Mouse (Mus musculus): ENCODE data around the gene Gm8994. TPM values are rescaled to one million over a fixed set of nuclear protein-coding genes. Genes with fewer than 3 reads are reported as not detected.
"Not testable (repeated sequence)": the region's sequence is repeated elsewhere in the genome, so short reads cannot be mapped to it uniquely, and the experiment has no call there.

Gm8994 gene
- polyA plus RNA-seq, 1 experiment from 2014 or later = not detected

GRCm38 (mm10) chr6:136296251-136296650 lies 31.1 kb upstream of the Gm8994 start:
- Histone ChIP-seq H3K9me3 (replicated peaks; ENCODE audit: control insufficient read depth, low read length) (peaks cover 2% of the 10 kb centered on the region; the same call in 1 of the 2 replicates), H3K27ac (ENCODE audit: low read length) (no peak overlapping the region), H3K4me2 (ENCODE audit: low read depth, low read length) (no peak overlapping the region), H3K36me3 (ENCODE audit: control insufficient read depth, insufficient read depth) (no peaks in the 10 kb centered on the region), H3K4me3 (ENCODE audit: low read length) (no peak overlapping the region), H3K9ac (ENCODE audit: low read length) (no peak overlapping the region), H3K4me1 (ENCODE audit: control insufficient read depth, insufficient read depth, low read length) (no peaks in the 10 kb centered on the region), H3K27me3 (ENCODE audit: control insufficient read depth, insufficient read depth, low read length) (no peaks in the 10 kb centered on the region)
- no peak for ATAC-seq (replicated peaks; ENCODE audit: extremely low read depth, insufficient read depth, low FRiP score)
- WGBS = 83% methylated on average over 2 of the region's 2 CpGs

- no peak for ATAC-seq (replicated peaks; ENCODE audit: extremely low read depth, insufficient read depth, low FRiP score)
- Histone ChIP-seq H3K4me1 (ENCODE audit: control insufficient read depth, insufficient read depth, low read length) (no peaks in the 10 kb centered on the region), H3K27ac (ENCODE audit: low read length) (no peak overlapping the region), H3K4me2 (ENCODE audit: low read depth, low read length) (no peak overlapping the region), H3K9me3 (replicated peaks; ENCODE audit: control insufficient read depth, low read length) (no peaks in the 10 kb centered on the region), H3K9ac (ENCODE audit: low read length) (no peak overlapping the region), H3K4me3 (ENCODE audit: low read length) (no peak overlapping the region), H3K27me3 (ENCODE audit: control insufficient read depth, insufficient read depth, low read length) (no peaks in the 10 kb centered on the region), H3K36me3 (ENCODE audit: control insufficient read depth, insufficient read depth) (no peaks in the 10 kb centered on the region)
Measured at GRCm38 (mm10) chr6:136303514-136303913, 23.8 kb upstream of the Gm8994 start.

DNA sequence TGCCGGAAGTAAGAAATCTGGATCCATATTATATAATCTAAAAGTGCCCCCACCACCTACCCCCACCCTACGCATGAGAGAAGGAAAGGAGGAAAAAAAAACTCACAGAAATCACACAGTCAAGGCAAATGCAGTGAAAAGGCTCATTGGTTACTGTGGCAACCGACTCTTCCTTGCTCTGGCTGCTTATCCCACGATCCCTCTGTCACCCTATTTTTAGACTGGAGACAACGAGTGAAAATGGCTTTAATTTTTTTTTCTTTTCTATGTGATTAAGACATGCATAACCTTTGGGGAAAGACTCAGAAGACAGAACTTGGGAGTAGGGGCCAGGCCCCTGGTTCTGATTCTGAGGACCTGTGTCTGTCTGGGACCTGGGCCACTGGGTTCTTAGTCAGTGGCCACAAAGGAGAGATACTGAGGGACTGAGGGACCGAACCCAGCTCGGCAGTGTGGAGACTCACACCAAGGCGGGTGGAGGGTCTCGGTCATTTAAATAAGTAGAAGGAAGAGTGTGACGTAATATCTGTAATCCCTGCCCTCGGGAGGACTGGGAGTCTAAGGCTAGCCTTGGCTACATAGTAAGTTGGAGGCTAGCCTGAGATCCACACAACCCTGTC lies 22.9 kb upstream of the Gm8994 start:
- Histone ChIP-seq H3K9me3 (replicated peaks; ENCODE audit: control insufficient read depth, low read length) (no peaks in the 10 kb centered on the region), H3K9ac (ENCODE audit: low read length) (no peak overlapping the region), H3K4me1 (ENCODE audit: control insufficient read depth, insufficient read depth, low read length) (no peaks in the 10 kb centered on the region), H3K27ac (ENCODE audit: low read length) (no peak overlapping the region), H3K36me3 (ENCODE audit: control insufficient read depth, insufficient read depth) (no peaks in the 10 kb centered on the region), H3K4me2 (ENCODE audit: low read depth, low read length) (no peak overlapping the region), H3K4me3 (ENCODE audit: low read length) (no peak overlapping the region), H3K27me3 (ENCODE audit: control insufficient read depth, insufficient read depth, low read length) (no peaks in the 10 kb centered on the region)
- no peak for ATAC-seq (replicated peaks; ENCODE audit: extremely low read depth, insufficient read depth, low FRiP score)
- 68% methylated on average over 11 of the region's 11 CpGs for WGBS

GRCm38 (mm10) chr6:136309487-136309886 lies 17.9 kb upstream of the Gm8994 start:
- Histone ChIP-seq H3K36me3 (ENCODE audit: control insufficient read depth, insufficient read depth) (no peaks in the 10 kb centered on the region), H3K9me3 (replicated peaks; ENCODE audit: control insufficient read depth, low read length) (no peaks in the 10 kb centered on the region), H3K4me1 (ENCODE audit: control insufficient read depth, insufficient read depth, low read length) (no peaks in the 10 kb centered on the region), H3K9ac (ENCODE audit: low read length) (no peak overlapping the region), H3K27me3 (ENCODE audit: control insufficient read depth, insufficient read depth, low read length) (no peaks in the 10 kb centered on the region), H3K4me3 (ENCODE audit: low read length) (no peak overlapping the region), H3K27ac (ENCODE audit: low read length) (no peak overlapping the region), H3K4me2 (ENCODE audit: low read depth, low read length) (no peak overlapping the region)
- ATAC-seq (replicated peaks; ENCODE audit: extremely low read depth, insufficient read depth, low FRiP score) = no peak
- 82% methylated on average over 2 of the region's 2 CpGs for WGBS

DNA sequence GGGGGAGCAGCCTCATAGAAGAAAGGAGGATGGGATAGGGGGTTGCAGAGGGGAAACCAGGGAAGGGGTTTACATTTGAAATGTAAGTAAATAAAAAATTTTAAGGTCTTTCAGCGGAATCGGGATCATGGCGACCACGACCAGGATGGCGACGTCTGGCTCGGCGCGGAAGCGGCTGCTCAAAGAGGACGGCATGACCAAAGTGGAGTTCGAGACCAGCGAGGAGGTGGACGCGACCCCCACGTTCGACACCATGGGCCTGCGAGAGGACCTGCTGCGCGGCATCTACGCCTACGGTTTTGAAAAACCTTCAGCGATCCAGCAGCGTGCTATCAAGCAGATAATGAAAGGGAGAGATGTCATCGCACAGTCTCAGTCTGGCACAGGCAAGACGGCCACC lies 1.1 kb downstream of the Gm8994 start:
- WGBS = 94% methylated on average over 26 of the region's 26 CpGs
- H3K9ac ChIP-seq (ENCODE audit: low read length); H3K4me3 ChIP-seq (ENCODE audit: low read length); H3K27me3 ChIP-seq (ENCODE audit: control insufficient read depth, insufficient read depth, low read length); H3K27ac ChIP-seq (ENCODE audit: low read length); H3K4me1 ChIP-seq (ENCODE audit: control insufficient read depth, insufficient read depth, low read length); H3K9me3 ChIP-seq (replicated peaks; ENCODE audit: control insufficient read depth, low read length); H3K4me2 ChIP-seq (ENCODE audit: low read depth, low read length); ATAC-seq (replicated peaks; ENCODE audit: extremely low read depth, insufficient read depth, low FRiP score); H3K36me3 ChIP-seq (ENCODE audit: control insufficient read depth, insufficient read depth): not testable (repeated sequence)

DNA sequence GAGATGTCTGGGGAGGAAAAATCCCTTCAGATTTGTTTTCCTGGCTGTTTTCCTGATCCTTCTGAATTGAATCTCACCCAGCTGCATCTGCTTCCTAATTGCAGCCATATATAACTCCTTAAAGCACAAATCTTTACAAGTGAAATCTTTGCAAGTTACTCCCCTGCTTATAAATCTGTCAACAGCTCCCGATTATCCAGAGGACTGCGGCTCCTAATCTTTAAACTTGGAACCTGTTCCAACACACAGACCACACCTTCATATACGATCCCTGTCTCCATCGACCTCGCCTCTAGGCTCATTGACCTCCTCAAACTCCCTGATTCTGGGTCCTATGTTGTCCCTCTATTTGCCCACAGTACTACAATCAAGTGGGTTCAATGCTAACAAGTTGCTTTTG lies 13.3 kb downstream of the Gm8994 start:
- whole genome bisulfite sequencing = 70% methylated on average over 5 of the region's 5 CpGs
- Histone ChIP-seq H3K4me2 (ENCODE audit: low read depth, low read length) (no peak overlapping the region), H3K4me3 (ENCODE audit: low read length) (no peak overlapping the region), H3K27me3 (ENCODE audit: control insufficient read depth, insufficient read depth, low read length) (no peaks in the 10 kb centered on the region), H3K36me3 (ENCODE audit: control insufficient read depth, insufficient read depth) (no peaks in the 10 kb centered on the region), H3K4me1 (ENCODE audit: control insufficient read depth, insufficient read depth, low read length) (no peaks in the 10 kb centered on the region), H3K9me3 (replicated peaks; ENCODE audit: control insufficient read depth, low read length) (no peaks in the 10 kb centered on the region), H3K9ac (ENCODE audit: low read length) (no peak overlapping the region), H3K27ac (ENCODE audit: low read length) (no peak overlapping the region)
- ATAC-seq (replicated peaks; ENCODE audit: extremely low read depth, insufficient read depth, low FRiP score) = no peak

- Histone ChIP-seq H3K4me3 (ENCODE audit: low read length) (no peak overlapping the region), H3K9me3 (replicated peaks; ENCODE audit: control insufficient read depth, low read length) (no peaks in the 10 kb centered on the region), H3K27me3 (ENCODE audit: control insufficient read depth, insufficient read depth, low read length) (no peaks in the 10 kb centered on the region), H3K4me1 (ENCODE audit: control insufficient read depth, insufficient read depth, low read length) (no peaks in the 10 kb centered on the region), H3K4me2 (ENCODE audit: low read depth, low read length) (no peak overlapping the region), H3K9ac (ENCODE audit: low read length) (no peak overlapping the region), H3K36me3 (ENCODE audit: control insufficient read depth, insufficient read depth) (no peaks in the 10 kb centered on the region), H3K27ac (ENCODE audit: low read length) (no peak overlapping the region)
- WGBS = 79% methylated on average over 1 of the region's 1 CpGs
- ATAC-seq (replicated peaks; ENCODE audit: extremely low read depth, insufficient read depth, low FRiP score) = no peak
Measured at GRCm38 (mm10) chr6:136341093-136341492, 13.8 kb downstream of the Gm8994 start.

DNA sequence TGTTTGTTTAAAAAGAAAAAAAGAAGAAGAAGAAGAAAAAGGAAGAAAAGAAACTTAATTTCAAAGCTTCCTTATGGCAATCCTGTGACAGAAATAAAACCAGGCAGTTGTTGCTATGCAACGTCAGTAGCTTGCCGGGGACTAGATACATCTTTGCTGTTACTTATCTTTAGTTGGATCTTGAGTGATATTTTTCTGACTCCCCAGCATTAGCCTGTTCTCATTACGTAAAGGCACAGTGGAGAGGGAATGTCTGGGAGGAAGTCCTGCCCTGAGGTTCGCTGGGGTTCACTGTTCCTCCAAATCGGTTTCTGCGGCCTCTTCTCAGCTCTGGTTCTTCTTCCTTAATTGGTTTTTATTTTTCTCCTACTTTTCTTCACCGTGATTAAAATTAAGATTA lies 16.5 kb downstream of the Gm8994 start:
- Histone ChIP-seq H3K9me3 (replicated peaks; ENCODE audit: control insufficient read depth, low read length) (no peaks in the 10 kb centered on the region), H3K27ac (ENCODE audit: low read length) (no peak overlapping the region), H3K4me1 (ENCODE audit: control insufficient read depth, insufficient read depth, low read length) (no peaks in the 10 kb centered on the region), H3K36me3 (ENCODE audit: control insufficient read depth, insufficient read depth) (no peaks in the 10 kb centered on the region), H3K4me2 (ENCODE audit: low read depth, low read length) (no peak overlapping the region), H3K9ac (ENCODE audit: low read length) (no peak overlapping the region), H3K4me3 (ENCODE audit: low read length) (no peak overlapping the region), H3K27me3 (ENCODE audit: control insufficient read depth, insufficient read depth, low read length) (no peaks in the 10 kb centered on the region)
- WGBS = 79% methylated on average over 7 of the region's 7 CpGs
- no peak for ATAC-seq (replicated peaks; ENCODE audit: extremely low read depth, insufficient read depth, low FRiP score)

DNA sequence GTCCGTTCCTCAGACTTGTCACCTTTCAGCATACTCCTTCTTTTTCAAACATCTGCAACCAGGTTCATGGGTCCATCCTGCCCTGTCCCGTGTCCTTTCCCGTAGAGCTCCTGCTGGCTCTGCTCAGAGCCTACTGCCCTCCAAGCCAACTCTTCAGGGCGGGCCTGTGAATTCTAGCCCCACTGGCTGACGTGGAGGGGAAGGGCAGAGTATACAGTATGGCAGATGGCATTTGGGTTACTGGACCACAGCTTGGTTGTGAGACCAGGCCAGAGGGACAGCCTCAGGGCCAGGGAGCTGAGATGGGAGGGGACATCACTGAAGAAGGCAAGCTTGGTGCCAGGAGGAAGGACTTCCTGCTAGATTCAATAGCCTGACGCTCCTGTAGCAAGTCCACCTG lies 17.7 kb downstream of the Gm8994 start:
- no peaks in the 10 kb centered on the region for H3K9me3 ChIP-seq (replicated peaks; ENCODE audit: control insufficient read depth, low read length)
- no peak overlapping the region for H3K27ac ChIP-seq (ENCODE audit: low read length)
- H3K4me1 ChIP-seq (ENCODE audit: control insufficient read depth, insufficient read depth, low read length) = no peaks in the 10 kb centered on the region
- no peak overlapping the region for H3K4me2 ChIP-seq (ENCODE audit: low read depth, low read length)
- 81% methylated on average over 6 of the region's 6 CpGs for WGBS
- H3K36me3 ChIP-seq (ENCODE audit: control insufficient read depth, insufficient read depth) = no peaks in the 10 kb centered on the region
- no peak overlapping the region for H3K4me3 ChIP-seq (ENCODE audit: low read length)
- H3K27me3 ChIP-seq (ENCODE audit: control insufficient read depth, insufficient read depth, low read length) = no peaks in the 10 kb centered on the region
- no peak for ATAC-seq (replicated peaks; ENCODE audit: extremely low read depth, insufficient read depth, low FRiP score)
- H3K9ac ChIP-seq (ENCODE audit: low read length) = no peak overlapping the region

All from heart, embryonic 16.5 days (tissue).